Mouse (Mus musculus) 3T3-L1 (cell line): Measurements from ENCODE around the gene Dcaf17.

ENCODE experiments used
- DNase-seq: peaks from one replicate; pipeline ENCODE4 v3.0.0-alpha.2; 2015; ENCODE audit warnings: low read depth, low spot score

Dcaf17 gene

GRCm38 (mm10) chr2:71054716-71055115 lies 412 bp upstream of the Dcaf17 start:
- DNase-seq: peak; percentile 26

GRCm38 (mm10) chr2:71056115-71056835 lies 1.1 kb downstream of the Dcaf17 start:
- peak; percentile 66 for DNase-seq

- no peak for DNase-seq
Observed at GRCm38 (mm10) chr2:71071601-71072000, 16.5 kb downstream of the Dcaf17 start.

GRCm38 (mm10) chr2:71073330-71073729 lies 18.2 kb downstream of the Dcaf17 start:
- no peak for DNase-seq

GRCm38 (mm10) chr2:71073828-71074227 lies 18.7 kb downstream of the Dcaf17 start:
- DNase-seq: no peak

- no peak for DNase-seq
Observed at GRCm38 (mm10) chr2:71082416-71082815, 27.3 kb downstream of the Dcaf17 start.

- no peak for DNase-seq
Observed at GRCm38 (mm10) chr2:71083454-71084193, 28.5 kb downstream of the Dcaf17 start.

GRCm38 (mm10) chr2:71089766-71090165 lies 34.6 kb downstream of the Dcaf17 start:
- DNase-seq: peak; percentile 61

GRCm38 (mm10) chr2:71090660-71091445 lies 35.7 kb downstream of the Dcaf17 start:
- DNase-seq: peak; percentile 28

GRCm38 (mm10) chr2:71096170-71096569 lies 41.0 kb downstream of the Dcaf17 start:
- DNase-seq: no peak

- peak; percentile 34 for DNase-seq
Observed at GRCm38 (mm10) chr2:71102621-71103291, 47.6 kb downstream of the Dcaf17 start.

- no peak for DNase-seq
Observed at GRCm38 (mm10) chr2:71103292-71103680, 48.2 kb downstream of the Dcaf17 start.

- DNase-seq: no peak
Observed at GRCm38 (mm10) chr2:71104696-71105095, 49.6 kb downstream of the Dcaf17 start.

- DNase-seq: no peak
Observed at GRCm38 (mm10) chr2:71105469-71106215, 50.5 kb downstream of the Dcaf17 start.

- DNase-seq: no peak
Observed at GRCm38 (mm10) chr2:71107225-71107624, 52.1 kb downstream of the Dcaf17 start.

GRCm38 (mm10) chr2:71108541-71108940 lies 53.4 kb downstream of the Dcaf17 start:
- peak; percentile 57 for DNase-seq

GRCm38 (mm10) chr2:71113489-71114171 lies 58.5 kb downstream of the Dcaf17 start:
- no peak for DNase-seq

- no peak for DNase-seq
Observed at GRCm38 (mm10) chr2:71116151-71116550, 61.0 kb downstream of the Dcaf17 start.

- peak; percentile 39 for DNase-seq
Observed at GRCm38 (mm10) chr2:71117797-71118708, 62.9 kb downstream of the Dcaf17 start, which contains the start of gene Cybrd1. Gene Cybrd1, plus strand, starts transcription at chr2:71117923.
